Mouse (Mus musculus) liver, adult 2 months (tissue): ENCODE measurements around the gene Nudt3.

Experiments used
- CTCF ChIP-seq: fragments of 200-500 bp; IDR thresholded peaks from 2 replicates; pipeline ENCODE4 v1.5.1; 2011; ENCODE audit warnings: low read depth, low read length, control low read depth
- POLR2A ChIP-seq: fragments of 200-500 bp; IDR thresholded peaks from 2 replicates; pipeline ENCODE4 v1.6.1; 2011; ENCODE audit warnings: low read length, control low read depth; ENCODE audit not compliant: insufficient read depth; ENCODE audit errors: extremely low read depth

DNA sequence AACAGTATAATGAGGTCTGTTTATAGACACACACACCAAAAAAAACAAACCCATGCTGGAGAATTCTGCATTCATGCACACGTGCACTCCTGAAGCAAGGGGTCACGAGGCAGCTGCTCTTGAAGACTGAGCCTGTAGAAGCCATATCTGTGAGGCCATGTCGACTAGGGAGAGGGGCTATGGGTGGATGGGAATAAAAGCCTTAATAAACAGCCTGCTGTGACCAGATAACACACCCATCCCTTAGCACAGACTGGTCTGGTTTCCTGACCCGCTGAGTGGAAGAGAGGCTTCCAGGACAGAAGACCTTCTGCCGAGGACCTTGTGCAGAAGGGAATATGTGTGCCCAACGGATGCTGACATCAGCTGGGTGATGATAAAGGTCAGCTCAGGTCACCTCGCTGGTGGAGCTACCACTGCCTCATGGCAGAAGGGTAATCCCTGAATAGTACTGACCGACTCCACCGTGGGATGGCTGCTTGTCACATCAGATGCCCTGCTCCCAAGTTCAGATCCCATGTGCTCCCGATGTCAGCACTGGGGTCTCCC lies 49.4 kb downstream of the Nudt3 start:
- TF ChIP-seq POLR2A (no peak), CTCF (no peak)
